Mouse (Mus musculus): ENCODE measurements around the gene Sox1. TPM values are rescaled to one million over a fixed set of nuclear protein-coding genes. Genes with fewer than 3 reads are reported as not detected.

The Sox1 gene
- polyA plus RNA-seq (2014; fragmentation: Illumina TruSeq; extraction: RNeasy Lipid Tissue Mini Kit (QIAGEN cat#74804); ENCODE audit: insufficient read depth, low read depth, low replicate concordance) = not detected

GRCm38 (mm10) chr8:12395071-12396031 lies at the start of gene Sox1:
Gene Sox1 (plus strand): TSS chr8:12395295.

Other genes with a start within 250 kb of the Sox1 start
- gene A230072I06Rik, start 116.5 kb upstream of the Sox1 start, polyA plus RNA-seq (2014; fragmentation: Illumina TruSeq; extraction: RNeasy Lipid Tissue Mini Kit (QIAGEN cat#74804); ENCODE audit: insufficient read depth, low read depth, low replicate concordance) = not detected
- gene Spaca7, start 177.7 kb downstream of the Sox1 start, polyA plus RNA-seq (2014; fragmentation: Illumina TruSeq; extraction: RNeasy Lipid Tissue Mini Kit (QIAGEN cat#74804); ENCODE audit: insufficient read depth, low read depth, low replicate concordance) = not detected